Mouse (Mus musculus): ENCODE results near the gene Palm3. TPM values are rescaled to one million over a fixed set of nuclear protein-coding genes. Genes with fewer than 3 reads are reported as not detected.

The Palm3 gene
- polyA plus RNA-seq, 1 experiment from 2014 or later, result 0.30 TPM

- Histone ChIP-seq H3K27ac (ENCODE audit: low read depth, low read length) (peak within 1 kb of the TSS; percentile 86), H3K4me3 (ENCODE audit: low read depth, low read length) (peak within 1 kb of the TSS; percentile 87), H3K27me3 (replicated peaks; ENCODE audit: control insufficient read depth, insufficient read depth, low read length) (no peaks in the 10 kb centered on the region), H3K36me3 (ENCODE audit: control insufficient read depth, insufficient read depth) (no peaks in the 10 kb centered on the region), H3K9ac (ENCODE audit: low read depth, low read length) (peak within 1 kb of the TSS; percentile 64), H3K4me2 (replicated peaks; ENCODE audit: low read depth) (peak within 1 kb of the TSS; percentile 79), H3K9me3 (ENCODE audit: control insufficient read depth) (no peaks in the 10 kb centered on the region), H3K4me1 (replicated peaks; ENCODE audit: control insufficient read depth, insufficient read depth, low read length) (no peaks in the 10 kb centered on the region; the same call in none of the 2 replicates)
- no peak for TF ChIP-seq CTCF (IDR thresholded peaks at IDR 0.05; ENCODE audit: low read depth)
- no peak for ATAC-seq
- WGBS, result 89% methylated on average over 1 of the region's 1 CpGs
Measured at GRCm38 (mm10) chr8:84065037-84065436, 43.8 kb downstream of the Palm3 start, which contains the start of gene Gm10643. Gene Gm10643, minus strand, starts transcription at chr8:84065137.

DNA sequence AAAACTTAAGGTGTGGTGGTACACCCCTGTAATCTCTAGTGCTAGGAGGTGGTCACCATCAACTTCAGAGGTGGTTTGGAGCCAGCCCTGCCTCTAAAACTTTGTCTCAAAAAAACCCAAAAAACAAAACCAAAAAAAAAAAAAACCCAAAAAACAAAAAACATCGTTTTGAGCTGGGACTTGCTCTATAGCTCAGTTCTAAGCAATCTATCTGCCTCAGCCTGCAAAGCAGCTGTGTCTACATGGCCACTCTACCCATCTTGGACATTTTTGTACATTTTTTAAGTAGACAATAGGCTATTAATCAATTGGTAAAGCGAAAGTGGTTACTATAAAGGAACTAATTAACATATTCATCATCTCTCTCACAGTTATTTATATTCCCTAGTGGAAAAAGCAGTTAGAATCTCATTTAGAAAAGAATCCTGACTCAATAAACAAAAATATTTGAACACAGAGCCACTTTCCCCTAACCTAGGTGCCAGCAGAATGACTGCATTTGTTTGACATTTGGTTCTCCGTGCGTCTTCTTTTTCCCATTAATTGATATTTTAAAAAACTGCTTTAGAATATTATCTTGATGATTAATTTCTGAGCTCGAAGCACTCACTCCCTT is 44.3 kb downstream of the Palm3 start:
- no peaks in the 10 kb centered on the region for H3K36me3 ChIP-seq (ENCODE audit: control insufficient read depth, insufficient read depth)
- H3K27me3 ChIP-seq (replicated peaks; ENCODE audit: control insufficient read depth, insufficient read depth, low read length), result no peaks in the 10 kb centered on the region
- WGBS, result 24% methylated on average over 5 of the region's 5 CpGs
- H3K9ac ChIP-seq (ENCODE audit: low read depth, low read length), result peak overlapping the region; percentile 64
- TF ChIP-seq CTCF (IDR thresholded peaks at IDR 0.05; ENCODE audit: low read depth), result no peak
- no peaks in the 10 kb centered on the region for H3K9me3 ChIP-seq (ENCODE audit: control insufficient read depth)
- peak overlapping the region; percentile 79 for H3K4me2 ChIP-seq (replicated peaks; ENCODE audit: low read depth)
- H3K4me1 ChIP-seq (replicated peaks; ENCODE audit: control insufficient read depth, insufficient read depth, low read length), result no peaks in the 10 kb centered on the region; the same call in none of the 2 replicates
- H3K27ac ChIP-seq (ENCODE audit: low read depth, low read length), result peak overlapping the region; percentile 86
- H3K4me3 ChIP-seq (ENCODE audit: low read depth, low read length), result peak overlapping the region; percentile 87
- ATAC-seq, result no peak

DNA sequence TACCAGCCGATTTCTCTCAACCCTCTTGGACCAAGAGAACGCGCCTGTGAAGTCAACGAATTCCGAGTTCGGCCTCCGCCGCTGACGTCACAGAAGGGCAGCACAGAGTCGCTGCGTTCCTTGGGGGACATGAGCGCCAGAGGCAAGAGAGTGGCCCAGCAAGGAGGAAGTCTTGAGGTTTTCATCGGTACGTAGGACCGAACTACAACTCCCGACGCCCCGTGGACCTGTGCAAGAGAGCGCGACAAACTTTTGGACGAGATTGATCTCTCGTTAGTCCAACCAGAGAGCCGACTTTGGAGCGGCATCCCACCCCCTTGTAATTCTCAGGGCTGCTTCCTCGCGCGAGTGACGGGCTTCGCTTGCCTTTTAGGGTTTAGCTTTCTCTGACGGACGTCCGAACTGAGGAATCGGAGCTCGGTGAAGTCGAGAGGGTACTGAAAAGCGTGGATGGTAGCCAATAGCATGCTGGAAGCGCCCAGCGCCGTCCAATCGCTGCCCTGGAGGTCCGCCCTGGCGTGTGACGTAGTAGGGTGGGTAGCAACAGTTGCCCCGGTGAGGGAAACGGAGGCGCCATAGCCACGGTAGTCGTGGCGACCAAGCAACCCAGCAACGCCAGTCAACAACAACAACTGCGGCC is 45.1 kb downstream of the Palm3 start, which contains the start of gene Rfx1:
Gene Rfx1 (plus strand): TSS at position 544 of the 640 bp plus-strand sequence.
- WGBS, result under 1% methylated on average over 51 of the region's 51 CpGs
- no peaks in the 10 kb centered on the region for H3K36me3 ChIP-seq (ENCODE audit: control insufficient read depth, insufficient read depth)
- TF ChIP-seq CTCF (IDR thresholded peaks at IDR 0.05; ENCODE audit: low read depth), result peak; percentile 18; the same call in 1 of the 2 replicates
- no peaks in the 10 kb centered on the region; the same call in none of the 2 replicates for H3K4me1 ChIP-seq (replicated peaks; ENCODE audit: control insufficient read depth, insufficient read depth, low read length)
- peak within 1 kb of the TSS; percentile 82 for H3K9ac ChIP-seq (ENCODE audit: low read depth, low read length)
- H3K27me3 ChIP-seq (replicated peaks; ENCODE audit: control insufficient read depth, insufficient read depth, low read length), result no peaks in the 10 kb centered on the region
- peak within 1 kb of the TSS; percentile 87 for H3K4me3 ChIP-seq (ENCODE audit: low read depth, low read length)
- H3K9me3 ChIP-seq (ENCODE audit: control insufficient read depth), result no peaks in the 10 kb centered on the region
- H3K4me2 ChIP-seq (replicated peaks; ENCODE audit: low read depth), result peak within 1 kb of the TSS; percentile 79
- ATAC-seq, result peak; percentile 97
- H3K27ac ChIP-seq (ENCODE audit: low read depth, low read length), result peak within 1 kb of the TSS; percentile 97

DNA sequence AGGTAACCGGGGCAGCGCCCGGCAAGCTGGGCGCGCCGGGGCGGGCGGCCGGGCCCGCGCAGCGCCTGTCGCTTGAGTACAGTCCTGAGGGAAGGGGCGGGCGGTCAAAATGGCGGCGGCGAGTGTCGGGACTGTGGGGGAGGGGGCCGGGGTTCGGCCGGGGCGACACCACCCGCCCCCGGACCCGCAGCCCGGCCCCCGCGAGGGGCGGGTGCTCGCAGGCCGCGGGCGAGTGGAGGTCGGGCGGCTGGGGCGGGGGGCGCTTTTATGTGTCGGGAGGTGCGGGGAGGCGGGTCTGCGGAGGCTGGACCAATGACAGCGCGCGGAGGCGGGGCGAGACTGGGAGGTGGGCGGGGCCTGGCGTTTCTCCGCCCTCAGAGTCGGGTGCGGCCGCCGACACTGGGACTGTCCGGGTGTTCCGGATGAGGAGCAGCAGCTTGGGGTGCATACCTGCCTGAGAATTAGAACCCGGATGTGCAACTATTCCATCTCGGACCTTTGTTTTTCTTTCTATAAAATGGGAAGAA is 45.8 kb downstream of the Palm3 start:
- Histone ChIP-seq H3K4me2 (replicated peaks; ENCODE audit: low read depth) (peak overlapping the region; percentile 79), H3K9ac (ENCODE audit: low read depth, low read length) (peak overlapping the region; percentile 82), H3K27me3 (replicated peaks; ENCODE audit: control insufficient read depth, insufficient read depth, low read length) (no peaks in the 10 kb centered on the region), H3K9me3 (ENCODE audit: control insufficient read depth) (no peaks in the 10 kb centered on the region), H3K27ac (ENCODE audit: low read depth, low read length) (peak overlapping the region; percentile 97), H3K4me1 (replicated peaks; ENCODE audit: control insufficient read depth, insufficient read depth, low read length) (no peaks in the 10 kb centered on the region; the same call in none of the 2 replicates), H3K36me3 (ENCODE audit: control insufficient read depth, insufficient read depth) (0 out of 2 replicates have a peak, but pooled peaks cover 2% of the 10 kb centered on the region), H3K4me3 (ENCODE audit: low read depth, low read length) (peak overlapping the region; percentile 87)
- under 1% methylated on average over 52 of the region's 58 CpGs for WGBS
- TF ChIP-seq CTCF (IDR thresholded peaks at IDR 0.05; ENCODE audit: low read depth), result no peak
- peak; percentile 82 for ATAC-seq

DNA sequence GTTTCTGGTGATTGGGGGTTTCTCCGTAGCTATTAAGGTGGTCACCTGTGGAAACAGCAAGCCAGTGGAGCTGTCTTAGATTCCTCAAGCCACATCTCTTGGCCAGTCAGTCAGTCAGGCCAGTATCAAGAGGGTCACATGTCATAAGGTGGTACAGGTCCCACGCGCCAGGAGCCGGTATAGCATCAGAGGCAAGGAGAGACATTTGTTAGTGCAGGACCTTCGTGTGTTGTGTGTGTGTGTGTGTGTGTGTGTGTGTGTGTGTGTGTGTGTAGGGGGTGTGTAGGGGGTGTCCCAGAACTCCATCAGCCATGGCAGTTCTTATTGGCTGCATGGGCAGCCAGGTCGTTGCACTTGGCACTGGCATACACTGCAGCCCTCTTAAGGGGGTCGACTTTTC is 46.6 kb downstream of the Palm3 start:
- no peak for TF ChIP-seq CTCF (IDR thresholded peaks at IDR 0.05; ENCODE audit: low read depth)
- WGBS, result 67% methylated on average over 7 of the region's 7 CpGs
- Histone ChIP-seq H3K36me3 (ENCODE audit: control insufficient read depth, insufficient read depth) (0 out of 2 replicates have a peak, but pooled peaks cover 3% of the 10 kb centered on the region), H3K27me3 (replicated peaks; ENCODE audit: control insufficient read depth, insufficient read depth, low read length) (no peaks in the 10 kb centered on the region), H3K9me3 (ENCODE audit: control insufficient read depth) (no peaks in the 10 kb centered on the region), H3K4me1 (replicated peaks; ENCODE audit: control insufficient read depth, insufficient read depth, low read length) (no peaks in the 10 kb centered on the region; the same call in none of the 2 replicates), H3K4me3 (ENCODE audit: low read depth, low read length) (no peak overlapping the region), H3K27ac (ENCODE audit: low read depth, low read length) (no peak overlapping the region), H3K9ac (ENCODE audit: low read depth, low read length) (no peak overlapping the region), H3K4me2 (replicated peaks; ENCODE audit: low read depth) (peak overlapping the region; percentile 79)
- no peak for ATAC-seq
